Mouse (Mus musculus) intestine, embryonic 15.5 days (tissue): ENCODE measurements at regions not wholly inside any gene's neighbourhood (a gene's known extent, or its start where the extent isn't known, plus 50 kb on each side); places are given as distances from the start of the nearest gene placed in this dataset.
"Not testable (repeated sequence)": the region's sequence is repeated elsewhere in the genome, so short reads cannot be mapped to it uniquely, and the experiment has no call there.

Source experiments
- ATAC-seq: fragments of 200-750 bp; cut with Nextera tagmentation; 2 replicates; pipeline ENCODE4 v1.8.0; 2017; ENCODE audit warnings: moderate TSS enrichment, moderate library complexity
- H3K27ac ChIP-seq: fragments of 300-500 bp; sonication (generic); 2 replicates; pipeline ENCODE4 v1.5.1; 2015; ENCODE audit warnings: mild to moderate bottlenecking, inconsistent platforms
- H3K27me3 ChIP-seq: fragments of 300-500 bp; sonication (generic); replicated peaks from 2 replicates; pipeline ENCODE4 v1.6.1; 2015; ENCODE audit warnings: inconsistent platforms
- H3K36me3 ChIP-seq: fragments of 300-500 bp; sonication (generic); 2 replicates; pipeline ENCODE4 v1.6.1; 2015; ENCODE audit warnings: inconsistent platforms
- H3K4me1 ChIP-seq: fragments of 300-500 bp; sonication (generic); replicated peaks from 2 replicates; pipeline ENCODE4 v1.6.1; 2015; ENCODE audit warnings: inconsistent platforms
- H3K4me2 ChIP-seq: fragments of 300-500 bp; sonication (generic); replicated peaks from 2 replicates; pipeline ENCODE4 v1.6.1; 2015; ENCODE audit warnings: mild to moderate bottlenecking, inconsistent platforms
- H3K4me3 ChIP-seq: fragments of 300-500 bp; sonication (generic); replicated peaks from 2 replicates; pipeline ENCODE4 v1.5.1; 2015; ENCODE audit warnings: inconsistent platforms
- H3K9ac ChIP-seq: fragments of 300-500 bp; sonication (generic); 2 replicates; pipeline ENCODE4 v1.6.1; 2015; ENCODE audit warnings: inconsistent platforms
- H3K9me3 ChIP-seq: fragments of 300-500 bp; sonication (generic); 2 replicates; pipeline ENCODE4 v1.6.1; 2016; ENCODE audit warnings: inconsistent platforms
- WGBS: fragments of 180-500 bp; shearing (Covaris S2); methylation state at CpG from one replicate; pipeline ENCODE4 v1.1.7; 2015; 5-methylcytosine and 5-hydroxymethylcytosine counted together

DNA sequence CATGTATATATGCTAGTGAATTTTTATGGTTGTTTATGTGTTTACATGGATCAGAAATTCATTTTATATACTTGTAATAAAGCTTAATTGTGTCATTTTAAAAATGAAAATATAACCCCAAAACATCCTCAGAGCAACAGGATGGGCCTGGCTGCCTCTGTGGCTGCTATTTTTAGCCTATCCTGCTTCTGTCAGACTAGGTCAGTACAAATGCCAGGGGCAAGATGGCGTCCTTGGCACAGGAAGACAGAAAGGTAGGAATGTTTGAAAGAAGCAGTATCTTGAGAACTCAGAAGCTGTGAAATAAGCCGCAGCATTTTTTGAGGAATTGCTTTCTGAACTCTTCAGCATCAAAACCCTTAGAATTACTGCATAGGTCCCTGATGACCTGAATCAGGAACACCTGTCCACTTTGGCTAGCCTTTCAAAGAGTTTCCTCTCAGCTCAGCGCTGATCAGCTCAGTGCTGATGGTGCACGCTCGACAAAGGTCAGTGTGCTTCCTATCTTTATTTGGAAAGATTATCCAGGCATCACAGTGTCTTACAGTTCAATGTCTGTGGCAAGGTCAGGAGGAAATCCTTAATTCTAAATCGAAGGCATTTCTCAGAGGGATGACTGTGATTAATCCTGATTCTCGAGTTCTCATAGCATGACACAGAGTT, 154.9 kb downstream of the Car2 start:
- H3K4me2 ChIP-seq, result no peak overlapping the region
- no peak overlapping the region for H3K4me3 ChIP-seq
- H3K36me3 ChIP-seq, result no peaks in the 10 kb centered on the region
- 70% methylated on average over 7 of the region's 7 CpGs for WGBS
- ATAC-seq, result no peak
- H3K9ac ChIP-seq, result no peak overlapping the region
- H3K27me3 ChIP-seq, result no peaks in the 10 kb centered on the region
- no peak overlapping the region for H3K27ac ChIP-seq
- no peaks in the 10 kb centered on the region for H3K4me1 ChIP-seq
- no peaks in the 10 kb centered on the region for H3K9me3 ChIP-seq

- no peak for ATAC-seq
- H3K4me2 ChIP-seq, result no peak overlapping the region
- 64% methylated on average over 3 of the region's 3 CpGs for WGBS
These were observed 167.9 kb downstream of the Car2 start for GRCm38 (mm10) chr3:15053968-15054367.

GRCm38 (mm10) chr3:15055516-15056256, 169.6 kb downstream of the Car2 start:
- ATAC-seq, H3K9ac ChIP-seq, H3K4me1 ChIP-seq, H3K4me3 ChIP-seq, H3K27ac ChIP-seq, H3K36me3 ChIP-seq, H3K4me2 ChIP-seq, H3K27me3 ChIP-seq, H3K9me3 ChIP-seq: not testable (repeated sequence)
- WGBS, result 93% methylated on average over 8 of the region's 8 CpGs

More at GRCm38 (mm10) chr3:15053968-15054367, 167.9 kb downstream of the Car2 start:
- Histone ChIP-seq H3K27ac (no peak overlapping the region), H3K36me3 (no peaks in the 10 kb centered on the region), H3K9ac (no peak overlapping the region), H3K9me3 (no peaks in the 10 kb centered on the region), H3K4me3 (no peak overlapping the region), H3K4me1 (no peaks in the 10 kb centered on the region), H3K27me3 (no peaks in the 10 kb centered on the region)

GRCm38 (mm10) chr3:15056788-15057585, 170.9 kb downstream of the Car2 start:
- not testable (repeated sequence) for H3K27ac ChIP-seq, H3K36me3 ChIP-seq, H3K9ac ChIP-seq, H3K27me3 ChIP-seq, H3K4me2 ChIP-seq, ATAC-seq, H3K9me3 ChIP-seq, H3K4me3 ChIP-seq, H3K4me1 ChIP-seq
- WGBS, result 94% methylated on average over 5 of the region's 5 CpGs

DNA sequence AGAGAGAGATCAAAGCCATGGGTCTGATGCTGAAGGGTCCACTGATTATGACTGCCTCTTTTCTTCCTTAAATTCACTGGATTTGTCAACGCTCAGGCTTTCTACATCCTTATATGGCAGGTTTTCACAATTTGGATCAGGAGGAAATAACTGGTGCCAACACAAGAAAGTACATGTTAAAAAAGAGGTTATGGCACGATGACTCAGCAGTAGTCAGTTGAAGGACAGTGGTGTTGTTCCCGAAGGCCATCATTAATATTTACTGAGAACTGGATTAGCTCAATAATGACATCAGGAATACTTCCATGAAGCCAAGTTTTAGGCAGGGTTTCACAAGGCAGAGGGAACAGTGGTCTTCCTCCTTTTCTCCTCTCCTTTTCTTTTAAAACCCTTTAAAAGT, 179.6 kb downstream of the Car2 start:
- ATAC-seq, result no peak
- Histone ChIP-seq H3K27me3 (no peaks in the 10 kb centered on the region), H3K4me1 (no peaks in the 10 kb centered on the region), H3K9me3 (no peaks in the 10 kb centered on the region), H3K4me3 (no peak overlapping the region), H3K4me2 (no peak overlapping the region), H3K9ac (no peak overlapping the region), H3K27ac (no peak overlapping the region), H3K36me3 (no peaks in the 10 kb centered on the region)
- 93% methylated on average over 3 of the region's 3 CpGs for WGBS

DNA sequence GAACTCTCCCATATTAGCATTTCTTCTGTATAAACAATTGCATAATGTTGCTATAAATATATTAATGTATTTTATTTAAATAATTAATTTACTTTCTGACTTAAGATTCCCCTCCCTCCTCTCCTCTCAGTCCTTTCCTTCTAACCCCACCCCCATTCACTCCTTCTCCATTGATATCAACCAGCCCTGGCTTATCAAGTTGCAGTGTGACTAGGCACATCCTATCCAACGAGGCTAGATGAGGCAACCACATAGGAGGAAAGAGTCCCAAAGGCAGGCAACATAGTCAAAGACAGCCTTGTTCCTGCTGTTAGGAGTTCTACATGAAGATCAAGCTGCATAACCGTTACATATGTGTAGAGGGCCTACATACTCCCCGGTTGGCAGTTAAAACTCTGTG, 182.2 kb downstream of the Car2 start:
- ATAC-seq, result no peak
- no peak overlapping the region for H3K4me2 ChIP-seq
- no peaks in the 10 kb centered on the region for H3K36me3 ChIP-seq
- WGBS, result 83% methylated on average over 3 of the region's 3 CpGs
- no peaks in the 10 kb centered on the region for H3K9me3 ChIP-seq
- no peaks in the 10 kb centered on the region for H3K27me3 ChIP-seq
- no peak overlapping the region for H3K4me3 ChIP-seq
- H3K4me1 ChIP-seq, result no peaks in the 10 kb centered on the region
- H3K27ac ChIP-seq, result no peak overlapping the region
- no peak overlapping the region for H3K9ac ChIP-seq

DNA sequence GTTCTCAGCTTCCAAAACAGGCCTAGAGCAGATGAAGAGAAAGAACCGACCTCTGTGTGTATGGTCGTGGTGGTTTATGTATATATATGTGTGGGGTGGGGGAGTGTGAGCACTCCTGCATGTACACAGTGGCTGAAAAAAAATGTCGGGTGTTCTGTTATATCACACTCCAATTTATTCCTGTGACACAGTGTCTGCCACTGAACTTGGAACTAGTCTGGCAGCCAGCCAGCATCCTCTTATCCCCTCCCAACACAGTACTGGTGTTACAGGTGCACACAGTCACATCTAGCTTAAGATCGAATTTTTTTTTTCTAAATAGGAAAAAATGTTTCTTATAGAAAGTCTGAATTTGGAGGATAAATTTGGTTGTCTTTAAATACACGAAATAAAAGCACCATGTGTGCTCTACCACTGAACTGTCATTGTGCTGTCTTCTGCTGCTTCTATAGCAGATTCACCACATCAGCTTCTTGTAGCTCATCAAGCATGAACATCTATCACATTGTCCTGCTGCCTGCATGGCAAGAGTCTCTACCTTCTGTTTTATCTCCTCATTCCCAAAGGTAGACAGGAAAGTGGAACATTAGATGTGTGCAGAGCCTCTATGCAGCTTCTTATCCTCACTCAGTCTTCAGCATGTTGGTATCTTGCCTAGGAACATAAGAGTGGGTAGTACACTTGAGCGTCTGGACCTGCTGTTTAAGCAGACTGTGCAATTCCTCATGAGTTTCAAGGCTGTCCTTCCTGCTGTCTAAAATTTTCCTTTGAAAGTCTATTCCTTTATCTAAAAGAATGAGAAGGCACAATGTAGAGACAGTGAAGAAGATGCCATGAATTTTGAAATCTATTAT, 185.2 kb downstream of the Car2 start:
- Histone ChIP-seq H3K9me3 (no peaks in the 10 kb centered on the region), H3K4me3 (no peak overlapping the region), H3K9ac (no peak overlapping the region), H3K4me1 (no peaks in the 10 kb centered on the region), H3K4me2 (no peak overlapping the region), H3K27me3 (no peaks in the 10 kb centered on the region), H3K27ac (no peak overlapping the region), H3K36me3 (no peaks in the 10 kb centered on the region)
- WGBS, result 60% methylated on average over 6 of the region's 6 CpGs
- no peak for ATAC-seq

DNA sequence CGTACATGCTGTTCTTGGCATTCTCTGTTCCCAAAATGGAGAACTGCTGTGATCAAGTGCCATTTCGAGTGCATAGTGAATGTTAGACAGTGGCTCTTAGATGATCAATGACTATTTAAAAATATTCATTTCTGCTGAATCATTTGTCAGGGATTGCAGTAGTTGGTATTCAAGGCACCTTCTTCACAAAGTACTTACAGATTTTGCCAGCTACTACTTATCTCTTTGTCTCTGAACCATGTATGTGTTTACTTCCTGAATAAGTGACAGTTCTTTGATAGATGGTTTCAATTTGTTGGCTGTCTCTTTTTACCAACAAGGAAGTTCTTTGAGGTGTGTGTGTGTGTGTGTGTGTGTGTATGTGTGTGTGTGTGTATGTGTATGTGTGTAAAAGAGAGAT, 187.3 kb downstream of the Car2 start:
- Histone ChIP-seq H3K4me1 (no peaks in the 10 kb centered on the region), H3K9me3 (no peaks in the 10 kb centered on the region), H3K4me3 (no peak overlapping the region), H3K4me2 (no peak overlapping the region), H3K27ac (no peak overlapping the region), H3K27me3 (no peaks in the 10 kb centered on the region), H3K36me3 (no peaks in the 10 kb centered on the region), H3K9ac (no peak overlapping the region)
- 91% methylated on average over 2 of the region's 2 CpGs for WGBS
- no peak for ATAC-seq

- WGBS, result 60% methylated on average over 1 of the region's 1 CpGs
- no peaks in the 10 kb centered on the region for H3K36me3 ChIP-seq
- H3K9me3 ChIP-seq, result no peaks in the 10 kb centered on the region
- no peak overlapping the region for H3K27ac ChIP-seq
- no peak overlapping the region for H3K4me2 ChIP-seq
- ATAC-seq, result no peak
- H3K27me3 ChIP-seq, result no peaks in the 10 kb centered on the region
- H3K4me3 ChIP-seq, result no peak overlapping the region
- no peak overlapping the region for H3K9ac ChIP-seq
- H3K4me1 ChIP-seq, result no peaks in the 10 kb centered on the region
These were observed 187.8 kb downstream of the Car2 start for GRCm38 (mm10) chr3:15073847-15074246.

- Histone ChIP-seq H3K9ac (no peak overlapping the region), H3K4me2 (no peak overlapping the region), H3K4me3 (no peak overlapping the region), H3K27me3 (no peaks in the 10 kb centered on the region), H3K36me3 (no peaks in the 10 kb centered on the region), H3K9me3 (no peaks in the 10 kb centered on the region), H3K4me1 (no peaks in the 10 kb centered on the region), H3K27ac (no peak overlapping the region)
- ATAC-seq, result no peak
These were observed 188.9 kb downstream of the Car2 start for GRCm38 (mm10) chr3:15074949-15075348.

- no peak overlapping the region for H3K9ac ChIP-seq
- no peaks in the 10 kb centered on the region for H3K9me3 ChIP-seq
- 76% methylated on average over 1 of the region's 1 CpGs for WGBS
- no peak overlapping the region for H3K4me3 ChIP-seq
- H3K27me3 ChIP-seq, result no peaks in the 10 kb centered on the region
- H3K36me3 ChIP-seq, result no peaks in the 10 kb centered on the region
- H3K27ac ChIP-seq, result no peak overlapping the region
- no peaks in the 10 kb centered on the region for H3K4me1 ChIP-seq
- H3K4me2 ChIP-seq, result no peak overlapping the region
- ATAC-seq, result no peak
These were observed 204.1 kb downstream of the Car2 start for GRCm38 (mm10) chr3:15090124-15090523.

GRCm38 (mm10) chr3:15098206-15098817, 212.2 kb downstream of the Car2 start:
- no peak overlapping the region for H3K9ac ChIP-seq
- WGBS, result 54% methylated on average over 6 of the region's 6 CpGs
- H3K27me3 ChIP-seq, result no peaks in the 10 kb centered on the region
- H3K9me3 ChIP-seq, result no peaks in the 10 kb centered on the region
- H3K4me3 ChIP-seq, result no peak overlapping the region
- no peak overlapping the region for H3K27ac ChIP-seq
- H3K4me1 ChIP-seq, result no peaks in the 10 kb centered on the region
- no peaks in the 10 kb centered on the region for H3K36me3 ChIP-seq
- no peak overlapping the region for H3K4me2 ChIP-seq
- peak; percentile 63 for ATAC-seq
